Mouse (Mus musculus): ENCODE data around the gene Rad51b.

Gene Rad51b

DNA sequence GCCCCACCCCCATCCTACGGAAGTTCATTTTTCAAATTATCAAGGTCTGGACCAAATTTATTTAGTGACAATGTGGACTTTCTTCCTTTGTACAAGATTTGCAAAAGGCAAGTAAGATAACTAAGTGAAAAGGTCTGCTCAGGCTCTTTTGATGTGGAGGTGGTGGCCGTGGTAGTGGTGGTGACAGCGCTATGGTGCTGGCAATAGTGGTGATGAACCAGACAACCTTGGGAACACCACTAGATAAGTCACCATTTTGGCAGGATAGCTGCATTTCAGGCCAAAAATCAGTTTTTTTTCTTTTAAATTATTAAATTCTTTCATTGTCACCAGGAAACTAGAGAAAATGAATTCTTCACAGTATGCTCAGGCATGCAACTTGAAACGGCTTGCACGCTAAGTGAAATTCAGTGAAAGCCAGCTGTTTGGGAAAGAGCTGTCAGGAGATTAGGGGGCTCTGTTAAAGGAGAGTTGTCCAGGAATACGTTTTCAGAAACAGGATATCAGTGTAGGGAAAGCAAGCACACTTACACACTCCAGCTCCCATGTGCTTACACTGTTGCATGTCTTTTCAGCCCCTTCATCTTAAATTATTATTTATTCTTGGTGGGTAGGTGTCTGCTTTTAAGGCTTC, 179.4 kb downstream of the Rad51b start:
- in situ Hi-C loops (cut with MboI; ENCODE audit: low sequenced_read_pairs): no loop called here

DNA sequence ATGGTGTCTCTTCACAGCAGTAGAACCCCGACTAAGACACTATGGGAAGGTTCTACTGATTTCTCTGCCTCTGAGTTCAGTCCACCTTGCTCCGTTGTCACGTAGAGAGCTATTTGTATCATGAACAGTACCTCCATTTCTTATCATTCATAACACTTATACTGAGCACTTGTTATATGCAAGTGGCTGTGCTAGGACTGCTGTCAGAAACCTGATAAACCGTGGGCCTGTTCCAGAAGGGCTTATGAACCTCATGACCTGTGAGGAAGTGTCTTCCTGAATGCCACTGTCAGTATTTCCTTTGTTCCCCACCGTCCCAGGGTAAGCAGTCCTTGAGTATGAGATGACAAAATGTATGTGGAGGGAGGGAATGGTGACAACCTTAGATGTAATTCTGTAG, 181.7 kb downstream of the Rad51b start:
- in situ Hi-C loops (cut with MboI; ENCODE audit: low sequenced_read_pairs): no loop called here

- in situ Hi-C loops (cut with MboI; ENCODE audit: low sequenced_read_pairs): no loop called here
Measured at GRCm38 (mm10) chr12:79485501-79485900, 188.4 kb downstream of the Rad51b start.

- in situ Hi-C loops (cut with MboI; ENCODE audit: low sequenced_read_pairs): no loop called here
Measured at GRCm38 (mm10) chr12:79488590-79489242, 191.6 kb downstream of the Rad51b start.

- in situ Hi-C loops (cut with MboI; ENCODE audit: low sequenced_read_pairs): no loop called here
Measured at GRCm38 (mm10) chr12:79490626-79491025, 193.5 kb downstream of the Rad51b start.

GRCm38 (mm10) chr12:79492175-79492574, 195.1 kb downstream of the Rad51b start:
- in situ Hi-C loops (cut with MboI; ENCODE audit: low sequenced_read_pairs): no loop called here

GRCm38 (mm10) chr12:79492613-79493012, 195.5 kb downstream of the Rad51b start:
- in situ Hi-C loops (cut with MboI; ENCODE audit: low sequenced_read_pairs): no loop called here

- in situ Hi-C loops (cut with MboI; ENCODE audit: low sequenced_read_pairs): no loop called here
Measured at GRCm38 (mm10) chr12:79493481-79493880, 196.4 kb downstream of the Rad51b start.

GRCm38 (mm10) chr12:79498326-79498725, 201.2 kb downstream of the Rad51b start:
- in situ Hi-C loops (cut with MboI; ENCODE audit: low sequenced_read_pairs): no loop called here

DNA sequence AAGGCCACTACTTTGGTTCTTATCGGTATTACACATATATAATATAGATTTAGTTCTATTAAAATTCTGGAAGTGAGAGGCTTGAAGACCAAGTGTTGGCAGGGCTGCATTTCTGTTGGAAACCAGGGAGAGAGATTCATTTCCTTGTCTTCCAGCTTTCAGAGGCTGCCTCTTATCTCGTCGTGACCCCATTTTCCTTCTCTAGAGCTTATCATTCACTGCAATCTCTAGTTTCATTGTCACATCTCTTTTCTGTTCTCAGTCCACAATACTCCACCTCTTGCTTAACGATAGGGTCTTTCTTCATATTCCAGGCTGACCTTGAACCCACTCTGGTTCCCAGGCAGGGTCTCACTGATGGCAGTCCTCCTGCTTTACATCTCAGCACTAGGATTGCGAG, 202.7 kb downstream of the Rad51b start:
- in situ Hi-C loops (cut with MboI; ENCODE audit: low sequenced_read_pairs): no loop called here

- in situ Hi-C loops (cut with MboI; ENCODE audit: low sequenced_read_pairs): no loop called here
Measured at GRCm38 (mm10) chr12:79501877-79502276, 204.8 kb downstream of the Rad51b start.

DNA sequence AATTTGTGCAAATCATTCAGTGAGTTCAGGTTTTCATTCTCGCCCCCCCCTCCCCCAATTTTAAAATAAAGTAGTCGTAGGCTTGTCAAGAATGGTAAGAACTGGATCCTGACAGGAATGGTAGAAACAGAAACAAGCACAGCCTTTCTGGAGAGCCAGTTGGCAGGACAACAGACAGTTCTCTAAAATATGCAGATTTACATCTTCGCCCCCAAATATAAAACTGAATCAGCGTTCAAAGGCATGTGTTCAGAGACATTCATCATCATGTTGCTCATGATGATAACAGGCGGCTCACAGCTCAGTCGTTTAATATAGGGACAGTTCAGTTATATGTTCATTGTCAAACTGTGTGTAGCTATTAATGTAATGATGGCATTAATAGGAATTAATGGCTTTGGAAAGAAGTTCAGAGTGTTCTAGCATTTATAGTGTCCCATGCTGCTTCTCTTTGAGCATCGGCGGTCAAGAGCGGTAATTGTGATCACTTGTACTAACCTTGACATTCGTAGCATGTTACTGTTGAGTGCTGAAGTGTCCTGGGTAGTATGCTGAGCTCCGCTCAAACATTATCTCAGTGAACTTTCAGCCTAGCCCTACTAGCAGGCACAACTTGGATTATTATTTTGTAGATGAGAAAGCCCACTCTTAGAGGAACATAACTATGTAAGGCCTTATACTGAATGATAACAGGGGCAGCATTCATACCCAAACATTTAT, 205.9 kb downstream of the Rad51b start:
- in situ Hi-C loops (cut with MboI; ENCODE audit: low sequenced_read_pairs): no loop called here

DNA sequence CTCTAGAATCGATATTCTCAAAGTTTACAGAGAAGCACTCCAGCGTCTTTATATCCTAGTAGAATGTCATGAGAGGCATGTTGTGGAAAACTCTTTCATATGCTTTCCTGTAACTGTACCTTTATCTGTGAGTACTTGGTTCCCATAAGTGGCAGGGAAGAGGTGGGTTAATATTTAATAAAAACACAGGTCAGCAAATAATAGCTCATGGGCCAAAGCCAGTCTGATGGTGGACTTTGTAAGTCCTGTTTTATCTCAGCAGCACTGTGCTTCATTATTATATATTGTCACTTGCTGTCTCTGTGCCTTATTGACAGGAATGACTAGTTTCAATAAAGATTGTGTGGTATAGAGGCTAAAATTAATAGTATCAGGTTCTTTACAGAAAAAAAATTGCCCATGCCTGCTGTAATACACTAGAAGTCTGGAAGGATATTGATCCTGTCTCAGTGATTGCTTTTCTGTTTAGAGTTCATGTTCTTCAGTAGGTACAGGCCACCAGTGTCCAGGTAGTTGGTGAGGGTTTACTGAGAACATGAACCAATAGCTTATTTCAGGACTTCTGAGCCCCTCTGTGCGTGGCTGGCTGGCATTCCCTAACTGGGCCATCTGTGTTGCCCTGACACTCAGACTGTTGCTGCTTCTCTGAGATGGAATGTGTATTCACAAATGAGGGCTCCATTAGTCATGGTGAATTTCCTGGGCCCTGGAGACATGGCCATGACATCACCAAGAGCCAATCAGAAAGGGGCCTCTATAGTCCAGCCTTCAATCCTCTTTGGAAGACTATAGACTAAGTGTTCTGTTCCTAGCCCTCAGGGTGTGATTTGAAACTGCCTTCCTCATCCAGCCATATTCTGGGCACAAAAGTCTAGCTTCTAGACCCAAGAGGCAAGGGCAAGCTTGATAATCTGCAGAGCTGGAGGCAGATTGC, 206.8 kb downstream of the Rad51b start:
- in situ Hi-C loops (cut with MboI; ENCODE audit: low sequenced_read_pairs): no loop called here

DNA sequence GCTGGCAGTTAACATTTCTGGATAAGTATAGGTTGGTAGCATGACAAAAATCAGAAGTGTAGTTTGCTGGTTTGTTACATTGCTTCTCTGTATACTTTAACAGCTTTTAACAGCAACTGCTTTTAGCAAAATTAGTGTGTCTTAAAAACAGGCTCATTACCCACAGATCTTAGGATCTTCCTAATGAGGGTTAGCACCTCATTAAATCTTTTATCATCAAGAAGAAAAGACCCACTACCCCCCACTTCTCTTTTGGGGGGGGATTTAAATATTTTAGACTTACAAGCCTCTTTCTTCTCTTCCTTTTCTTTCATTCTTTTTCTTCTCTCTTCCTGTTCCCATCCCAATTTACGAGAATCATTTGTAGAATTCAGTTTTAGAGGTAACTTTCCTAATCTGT, 207.6 kb downstream of the Rad51b start:
- in situ Hi-C loops (cut with MboI; ENCODE audit: low sequenced_read_pairs): no loop called here

GRCm38 (mm10) chr12:79506421-79506820, 209.3 kb downstream of the Rad51b start:
- in situ Hi-C loops (cut with MboI; ENCODE audit: low sequenced_read_pairs): no loop called here

GRCm38 (mm10) chr12:79507141-79507681, 210.1 kb downstream of the Rad51b start:
- in situ Hi-C loops (cut with MboI; ENCODE audit: low sequenced_read_pairs): no loop called here

GRCm38 (mm10) chr12:79511454-79512204, 214.5 kb downstream of the Rad51b start:
- in situ Hi-C loops (cut with MboI; ENCODE audit: low sequenced_read_pairs): no loop called here

- in situ Hi-C loops (cut with MboI; ENCODE audit: low sequenced_read_pairs): no loop called here
Measured at GRCm38 (mm10) chr12:79512205-79512886, 215.3 kb downstream of the Rad51b start.

DNA sequence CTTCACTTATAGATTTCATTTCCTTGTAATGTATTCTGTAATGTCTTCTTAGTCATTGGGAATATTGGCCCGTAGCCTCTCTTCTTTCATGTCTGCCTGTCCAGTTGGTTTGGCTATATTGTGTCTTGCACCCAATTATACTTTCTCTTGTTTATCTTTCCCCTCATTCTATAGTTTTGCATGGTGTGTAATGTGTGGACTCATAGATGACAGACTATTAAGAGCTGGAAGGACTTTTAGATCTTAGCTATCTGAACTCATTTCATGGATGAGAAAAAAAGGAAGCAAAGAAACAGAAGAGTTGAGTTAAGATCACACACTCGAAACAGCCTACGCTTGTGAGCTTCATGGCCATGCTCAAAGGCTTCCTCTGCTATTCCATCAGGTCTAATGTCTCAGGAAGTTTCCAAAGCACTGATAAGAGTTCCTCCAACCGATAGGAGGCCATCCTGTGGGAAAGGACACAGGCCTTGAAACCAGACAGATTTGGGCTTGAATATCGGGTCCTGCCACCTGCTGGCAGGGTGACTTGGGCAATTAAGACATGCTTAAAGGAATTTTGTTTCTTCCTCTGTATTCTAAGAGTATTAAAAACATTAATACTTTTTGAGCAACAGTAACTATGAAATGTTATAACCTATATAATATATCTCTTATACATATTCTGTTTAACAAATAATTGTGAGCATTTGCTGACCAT, 216.1 kb downstream of the Rad51b start:
- in situ Hi-C loops (cut with MboI; ENCODE audit: low sequenced_read_pairs): no loop called here

All from CH12F3 (cell line).